Mouse (Mus musculus) layer of hippocampus, postnatal 25 days (tissue): ENCODE data around the gene Ankrd22. TPM values are rescaled to one million over a fixed set of nuclear protein-coding genes. Genes with fewer than 3 reads are reported as not detected.

ENCODE experiments used
- DNase-seq, 2 experiments: peaks; one replicate each; pipeline ENCODE4 v3.0.0; 2022; ENCODE audit warnings: mixed read lengths in 2 of 2, low spot score in 1 of 2; ENCODE audit errors: extremely low spot score in 1 of 2
- total RNA-seq, 2 experiments: library from RNA; stranded (reverse); gene quantifications; 2 replicates each; pipeline ENCODE4 v1.2.3; 2021

The Ankrd22 gene
- total RNA-seq, 2 experiments from 2014 or later, result 0.26 to 0.27 TPM

DNA sequence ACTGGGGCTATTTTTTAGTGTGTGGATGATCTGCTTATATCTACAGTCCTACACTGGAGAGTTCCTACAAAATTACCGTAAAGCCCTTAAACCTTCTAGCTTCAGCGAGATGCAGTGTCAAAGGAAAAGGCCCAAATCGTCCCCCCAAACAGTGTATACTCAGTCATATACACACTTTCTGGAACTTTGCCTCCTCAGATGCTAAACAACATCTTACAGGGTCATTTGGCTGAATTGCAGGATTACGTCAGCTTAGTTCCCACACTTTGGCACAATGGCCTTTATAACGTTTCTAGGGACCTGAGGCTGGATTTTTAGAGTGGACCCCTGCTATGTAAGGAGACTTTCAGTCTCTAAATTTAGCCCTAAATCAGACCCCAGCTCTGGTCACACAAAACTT lies 16.6 kb upstream of the Ankrd22 start:
- DNase-seq, result no peak

DNA sequence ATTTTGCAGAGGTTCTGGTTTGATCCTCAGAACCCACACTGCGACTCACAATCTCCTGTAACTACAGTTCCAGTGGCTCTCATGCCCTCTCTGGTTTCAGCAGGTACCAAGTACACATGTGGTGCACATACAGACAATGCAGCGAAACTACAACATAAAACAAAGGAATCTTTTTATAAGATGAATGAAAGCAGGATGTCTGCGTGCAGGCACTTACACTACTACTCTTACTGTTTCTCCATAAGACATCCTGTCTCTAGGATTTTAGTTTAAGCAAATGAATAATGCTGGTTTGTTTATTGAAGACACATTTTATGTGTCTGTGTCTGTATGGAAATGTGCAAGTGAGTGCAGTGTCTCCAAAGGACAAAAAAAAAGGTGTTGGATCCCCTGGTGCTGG lies 15.4 kb upstream of the Ankrd22 start:
- DNase-seq, result no peak

DNA sequence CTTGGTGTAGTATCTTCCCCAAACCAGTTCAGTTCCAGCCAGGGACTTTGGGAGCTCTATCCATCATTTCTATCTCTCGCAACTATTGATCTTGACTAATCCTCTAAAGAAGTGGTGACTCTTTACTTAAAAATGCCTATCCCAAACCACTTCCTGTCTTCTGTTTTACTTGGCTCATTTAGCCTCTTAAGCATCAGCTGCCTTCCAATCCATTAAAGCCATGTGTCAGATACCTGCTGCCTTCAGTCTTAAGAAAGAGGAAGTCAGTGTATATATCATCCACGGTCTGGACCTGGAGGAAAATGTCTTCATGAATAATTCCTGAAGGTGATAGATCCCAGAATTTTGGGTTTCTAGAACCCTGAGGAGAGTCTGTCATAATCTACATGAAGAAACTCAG lies 14.5 kb upstream of the Ankrd22 start:
- no peak for DNase-seq

DNA sequence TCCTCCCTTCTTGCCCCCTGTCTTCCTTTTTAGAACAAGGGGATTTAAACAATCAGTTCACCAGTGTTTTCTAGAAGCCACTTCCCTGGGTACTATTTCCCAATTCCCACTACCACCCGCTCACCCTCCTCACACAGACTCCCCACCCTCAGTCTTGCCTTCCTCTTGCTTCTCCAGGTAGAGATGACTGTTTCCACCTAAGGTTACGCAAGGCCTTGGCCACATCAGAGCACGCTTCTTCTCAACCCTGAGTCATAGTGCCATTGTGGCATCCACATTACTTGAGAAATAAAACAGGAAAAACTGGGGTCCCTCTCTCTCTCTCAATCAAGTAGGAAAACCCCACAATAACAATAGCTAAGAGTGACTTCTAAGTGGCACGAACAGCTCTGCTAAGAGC lies 13.3 kb upstream of the Ankrd22 start:
- no peak for DNase-seq

DNA sequence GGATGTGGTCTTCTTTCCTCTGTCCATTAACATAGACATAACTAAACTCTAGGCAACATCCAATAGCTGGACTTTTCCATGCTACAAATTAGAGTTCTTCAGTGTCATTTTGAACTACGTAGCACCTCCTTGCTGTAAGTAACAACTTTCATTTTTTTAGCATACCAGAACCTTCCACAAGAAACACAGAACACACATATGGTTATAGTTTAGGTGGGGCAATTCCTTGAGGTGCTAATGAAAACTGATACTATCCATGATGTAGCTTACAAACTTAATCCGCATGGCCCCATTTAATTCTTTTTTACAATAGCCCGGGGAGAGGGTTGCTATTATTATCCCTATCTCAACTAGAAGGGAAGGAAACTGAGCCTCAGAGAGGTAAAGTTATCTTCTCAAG lies 8.2 kb upstream of the Ankrd22 start:
- DNase-seq, result no peak

DNA sequence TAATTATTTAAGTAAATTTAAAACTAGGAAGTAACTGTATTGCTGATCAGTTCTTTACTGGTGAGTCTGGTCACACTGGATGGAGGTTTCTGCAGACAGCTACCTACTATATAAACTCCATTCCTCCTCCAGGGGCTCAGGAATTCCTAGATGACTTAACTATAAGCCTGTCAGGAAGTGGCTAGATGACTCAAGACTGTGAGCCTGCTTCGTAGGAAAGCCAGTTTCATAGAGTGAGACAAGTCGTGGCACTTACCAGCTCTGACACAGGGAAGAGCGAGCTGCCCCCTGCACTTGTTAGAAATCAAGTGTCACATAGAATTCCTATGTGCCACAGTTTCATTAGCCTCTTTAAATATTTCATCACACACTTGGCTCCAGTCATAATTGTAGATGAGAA lies 5.3 kb upstream of the Ankrd22 start:
- no peak for DNase-seq

DNA sequence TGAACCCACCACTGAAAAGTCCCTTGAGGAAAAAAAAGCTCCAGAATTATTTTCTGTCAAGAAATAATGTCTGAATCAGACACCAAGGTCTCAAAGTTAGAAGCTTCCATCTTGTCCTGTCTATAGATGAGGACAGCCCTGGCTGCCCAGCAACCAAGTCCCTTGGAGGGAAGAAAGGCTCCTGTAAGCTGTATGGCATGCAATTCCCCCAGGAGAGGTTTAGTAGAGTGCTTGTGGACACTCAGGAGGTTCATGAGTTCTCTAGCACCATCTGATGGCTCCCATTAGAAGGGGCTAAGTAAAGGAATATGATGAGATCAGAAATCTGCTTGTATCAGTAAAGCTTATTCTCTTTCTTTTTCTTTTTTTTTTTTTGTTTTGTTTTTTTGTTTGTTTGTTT lies 3.3 kb upstream of the Ankrd22 start:
- DNase-seq, result no peak

DNA sequence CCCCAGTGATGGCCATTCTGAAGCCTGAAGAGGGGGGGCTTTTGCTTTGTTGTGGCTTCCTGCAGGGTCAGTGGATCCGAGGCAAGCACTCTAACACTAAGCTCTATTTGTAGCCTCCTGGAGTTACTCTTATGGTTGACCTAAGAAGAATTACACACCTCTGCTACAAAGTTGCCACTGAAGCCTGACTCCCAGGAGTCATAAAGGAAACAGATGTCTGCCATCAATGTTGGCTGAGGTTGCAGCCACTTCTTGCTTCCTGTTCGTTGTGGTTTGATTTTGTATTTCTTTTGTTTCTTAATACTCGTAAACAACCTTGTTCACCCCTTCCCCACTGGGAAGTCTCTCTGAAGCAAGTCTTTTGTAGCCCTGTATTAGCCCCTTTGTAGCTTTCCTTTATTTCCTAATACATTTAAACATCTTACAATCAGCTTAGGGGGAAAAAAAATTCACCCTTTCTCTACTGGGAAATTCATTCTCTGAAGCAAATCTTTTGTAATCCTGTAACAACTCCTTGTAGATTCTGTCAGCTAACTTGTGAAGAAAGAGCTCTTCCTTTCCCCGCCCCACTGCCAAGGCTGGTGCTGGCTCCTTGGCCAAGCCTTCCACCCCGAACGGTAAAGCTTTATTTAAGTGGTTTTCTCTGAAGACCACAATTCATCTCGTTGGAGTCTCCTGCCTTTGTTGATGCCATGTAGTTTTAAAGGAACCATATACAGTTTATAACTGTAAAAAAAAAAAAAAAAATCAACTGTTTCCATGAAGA lies 2.2 kb upstream of the Ankrd22 start:
- DNase-seq, result no peak

DNA sequence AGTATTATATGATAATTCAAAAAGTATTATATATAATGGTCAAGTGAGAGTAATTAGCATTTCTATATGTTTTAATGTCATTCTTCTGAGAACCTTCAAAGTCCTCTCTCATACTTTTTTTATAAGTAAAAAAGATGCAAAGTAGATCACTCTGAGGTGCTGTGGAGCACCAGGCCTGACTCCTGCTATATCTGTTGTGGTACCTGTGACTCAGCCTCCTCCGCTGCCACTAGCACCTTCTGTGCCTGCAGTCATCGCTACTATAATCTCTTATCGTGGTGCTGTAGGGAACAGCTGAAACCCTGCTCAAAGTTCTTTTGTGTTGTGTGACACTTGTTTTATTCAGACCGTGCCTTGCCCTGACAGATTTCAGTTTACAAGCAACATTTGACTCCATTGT lies 533 bp upstream of the Ankrd22 start:
- no peak for DNase-seq

DNA sequence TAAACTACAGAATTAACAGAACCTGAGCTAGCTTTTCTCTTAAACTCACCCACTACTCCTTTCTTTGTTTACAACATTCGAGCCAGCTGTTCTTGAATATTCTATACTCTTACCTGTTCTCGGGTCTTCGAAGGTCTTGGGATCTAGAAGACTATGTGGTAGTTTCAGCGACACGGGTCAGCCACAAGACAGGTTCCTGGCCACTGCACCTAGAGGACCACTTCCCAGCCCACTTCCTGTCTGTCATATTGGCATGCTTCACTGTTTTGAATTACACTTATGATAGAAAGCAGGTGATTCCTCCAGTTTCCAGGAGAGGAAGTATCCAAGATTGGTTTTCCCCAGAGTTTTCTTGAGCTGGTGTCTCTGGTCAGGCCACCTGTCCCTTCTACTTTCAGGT lies 3.2 kb downstream of the Ankrd22 start:
- no peak for DNase-seq

DNA sequence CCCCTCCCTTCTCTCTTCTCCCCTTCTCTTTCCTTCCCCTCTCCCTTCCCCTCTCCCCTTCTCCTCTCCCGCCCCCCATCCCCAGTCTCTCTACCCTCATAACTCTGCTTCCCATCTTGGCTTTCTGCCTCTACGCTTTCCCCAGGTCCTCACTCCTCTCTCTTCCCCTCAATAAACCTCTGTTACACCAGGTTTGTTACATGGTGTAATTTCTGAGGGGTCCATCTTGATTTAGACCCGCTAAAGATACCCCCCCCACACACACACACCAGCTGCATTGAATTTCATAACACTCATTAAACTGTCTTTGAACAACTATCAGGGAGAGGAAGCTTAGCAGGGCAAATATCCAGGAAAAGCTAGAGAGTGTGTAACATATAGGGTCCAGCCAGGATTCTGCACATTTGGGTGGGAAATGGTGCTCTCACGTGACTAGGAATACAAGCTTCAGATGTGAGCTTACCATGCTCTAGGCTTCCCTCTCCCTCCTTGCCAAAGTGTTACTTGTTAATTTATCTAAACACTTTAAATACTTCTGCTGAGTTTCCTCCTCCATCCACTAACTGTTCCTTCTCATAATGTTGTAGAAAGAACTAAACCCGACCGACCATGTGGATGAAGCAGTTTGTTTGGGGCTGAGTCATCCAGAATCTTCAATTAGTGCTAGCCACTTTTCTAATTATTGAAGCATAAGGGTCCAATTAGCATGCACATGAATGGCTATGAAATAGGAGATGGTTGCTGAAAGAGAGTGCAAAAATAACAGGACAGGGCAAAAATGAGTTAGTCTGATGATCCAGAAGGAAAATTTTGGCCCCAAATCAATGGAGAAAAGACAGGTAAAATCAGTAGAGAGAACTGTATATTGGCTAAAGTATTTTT lies 12.3 kb downstream of the Ankrd22 start:
- no peak for DNase-seq

DNA sequence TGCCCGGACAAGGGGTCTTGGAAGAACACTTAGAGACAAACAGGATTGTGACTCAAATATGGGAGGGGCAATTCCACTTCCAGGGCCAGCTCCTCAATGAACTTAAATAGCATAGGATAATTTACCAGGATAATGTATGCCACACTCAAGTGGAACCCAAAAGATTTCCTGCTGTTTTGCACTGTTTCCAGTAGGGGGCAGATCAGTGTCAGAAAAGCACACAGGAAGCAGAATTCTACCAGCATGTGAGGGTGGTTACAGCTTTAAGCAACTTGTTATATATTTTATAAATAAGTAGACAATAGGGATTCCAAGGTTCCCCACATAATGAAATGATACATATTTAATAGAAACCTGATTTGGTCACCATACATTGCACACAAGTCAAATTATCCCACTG lies 13.9 kb downstream of the Ankrd22 start:
- no peak for DNase-seq

DNA sequence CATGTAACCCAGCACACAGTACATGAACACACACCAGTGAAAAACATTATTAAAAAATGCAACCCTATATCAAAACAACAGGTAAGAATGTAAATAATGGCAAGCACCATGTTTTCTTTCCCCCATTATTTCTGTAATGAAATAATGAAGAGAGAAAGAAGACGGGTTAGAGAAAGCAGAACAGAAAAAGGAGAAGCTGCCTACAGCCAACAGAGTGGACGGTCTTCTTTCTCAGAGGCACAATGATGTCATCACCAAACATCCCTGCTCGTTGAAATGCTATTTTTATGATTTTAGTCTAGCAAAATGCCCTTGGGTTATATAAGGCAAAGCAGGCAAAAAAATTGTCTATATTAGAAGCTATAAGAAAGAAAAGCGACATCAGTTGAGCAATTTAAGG lies 17.4 kb downstream of the Ankrd22 start:
- no peak for DNase-seq

DNA sequence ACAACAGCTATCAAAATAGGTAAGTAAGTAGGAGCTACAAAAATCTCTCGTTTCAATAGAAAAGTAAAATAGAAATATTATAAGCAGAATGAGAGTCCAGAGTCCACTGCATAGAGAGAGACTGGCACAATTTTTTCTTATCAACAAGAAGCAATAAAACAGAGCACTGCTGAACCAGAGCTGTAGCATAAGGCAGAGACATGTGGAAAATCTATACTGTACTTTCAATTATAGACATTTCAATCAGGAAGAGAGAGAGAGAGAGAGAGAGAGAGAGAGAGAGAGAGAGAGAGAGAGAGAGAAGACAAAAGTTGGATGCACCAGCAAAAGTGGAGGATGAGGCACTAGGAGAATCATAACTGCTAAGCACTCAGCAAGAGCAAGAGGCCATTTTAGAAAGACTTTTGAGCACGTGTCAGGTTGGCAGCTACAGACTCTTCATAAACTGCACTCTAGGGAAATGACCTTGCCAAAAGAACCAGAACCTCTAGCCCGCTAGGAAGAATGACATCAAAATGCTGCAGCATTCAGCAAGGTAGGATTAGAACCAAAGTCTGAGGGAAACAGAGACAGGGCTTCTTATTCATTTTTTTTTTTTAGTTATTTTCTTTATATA lies 26.3 kb downstream of the Ankrd22 start:
- no peak for DNase-seq

DNA sequence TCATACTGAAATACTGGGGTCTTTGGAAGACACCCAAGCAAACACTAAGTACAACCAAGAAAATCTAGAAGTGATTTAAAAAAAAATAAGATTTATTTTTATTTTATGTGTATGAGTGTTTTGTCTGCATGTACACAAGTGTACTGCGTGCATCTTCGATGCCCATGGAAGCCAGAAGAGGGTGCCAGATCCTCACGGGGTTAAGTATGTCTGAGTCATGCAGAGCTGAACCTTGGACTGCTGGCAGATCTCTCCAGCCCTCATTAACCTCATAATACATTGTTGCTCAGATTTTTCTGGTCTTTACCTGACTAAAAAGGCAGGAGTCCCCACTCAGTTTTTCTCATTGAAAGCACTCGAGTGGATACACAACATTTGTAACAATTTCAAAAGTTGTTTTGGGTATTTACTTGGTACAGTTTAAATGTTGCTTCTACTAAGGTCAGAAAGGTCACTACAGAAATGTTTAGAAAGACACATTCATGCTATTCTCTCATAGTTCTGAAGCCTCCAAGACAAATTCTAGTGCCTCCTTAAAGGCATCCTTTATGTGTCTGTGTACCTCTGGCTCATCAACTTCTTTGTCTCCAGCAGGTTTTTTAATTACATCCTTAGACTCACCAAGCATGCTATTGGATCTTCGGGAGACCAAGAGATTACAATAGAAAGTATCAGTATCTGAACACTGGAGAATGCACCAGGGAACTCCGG lies 27.0 kb downstream of the Ankrd22 start:
- no peak for DNase-seq

DNA sequence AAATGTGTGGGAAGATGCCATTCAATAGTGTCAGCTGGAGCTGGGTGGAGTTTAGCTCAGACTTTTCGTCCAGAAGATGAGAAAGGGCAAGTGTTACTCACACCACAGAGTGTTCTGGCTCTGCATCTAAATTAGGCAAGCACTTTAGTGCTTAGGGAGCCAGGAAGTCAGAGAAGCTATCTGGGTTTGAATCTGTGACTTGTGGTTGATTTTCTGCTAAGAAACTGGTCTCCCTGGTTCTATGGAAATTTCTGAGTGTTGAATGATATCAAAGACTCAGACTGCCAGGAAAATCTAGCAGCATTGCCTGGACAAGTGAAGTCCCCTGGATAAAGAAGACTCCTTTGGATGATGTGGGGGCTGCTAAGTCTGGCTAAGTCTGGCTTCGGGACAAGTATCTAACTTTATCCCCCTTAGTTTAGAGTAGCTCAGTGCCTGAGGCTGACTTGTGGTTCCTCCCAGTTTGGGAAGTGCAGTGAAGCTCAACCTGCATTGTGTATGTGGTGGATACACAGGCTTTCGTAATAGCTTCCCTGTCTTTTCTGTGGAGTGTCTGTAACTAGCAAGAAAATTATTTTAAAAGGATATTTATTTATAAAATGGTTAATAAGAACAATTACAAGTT lies 45.6 kb downstream of the Ankrd22 start:
- no peak for DNase-seq

DNA sequence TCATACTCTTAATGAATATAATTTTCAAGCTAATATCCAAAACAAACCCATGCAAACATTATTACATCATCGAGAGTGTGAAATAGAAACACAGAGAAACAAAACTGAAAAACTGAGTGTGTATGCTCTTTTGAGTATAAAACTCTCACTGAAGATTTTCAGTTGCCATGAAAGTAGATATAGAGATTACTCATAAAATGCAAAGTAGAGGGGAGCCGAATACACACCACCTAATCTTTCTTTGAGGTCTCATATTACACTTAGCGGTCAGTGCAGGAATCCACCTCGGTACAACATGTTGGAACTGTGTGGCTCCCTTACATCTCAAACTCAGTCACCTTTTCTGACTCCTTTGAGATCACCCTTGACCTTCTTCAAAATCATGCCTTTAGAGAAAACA lies 46.2 kb downstream of the Ankrd22 start:
- no peak for DNase-seq

DNA sequence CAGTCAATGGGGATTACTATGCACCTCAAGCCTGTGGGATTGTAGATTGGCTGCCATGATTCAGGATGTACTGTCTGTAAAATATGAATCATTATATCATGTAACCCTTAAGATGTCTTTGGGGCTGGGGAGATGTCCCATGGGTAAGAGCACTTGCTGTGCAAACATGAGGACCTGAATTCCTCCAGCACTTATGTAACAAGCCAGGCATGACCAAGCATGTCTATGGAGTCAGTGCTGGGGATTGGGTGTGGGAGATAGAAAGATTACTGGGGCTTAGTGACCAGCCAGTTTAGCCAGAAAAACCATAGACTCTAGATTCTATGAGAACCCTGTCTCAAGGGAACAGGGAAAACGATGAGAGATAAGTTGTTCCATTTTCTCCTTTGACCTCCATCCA lies 46.8 kb downstream of the Ankrd22 start:
- no peak for DNase-seq

DNA sequence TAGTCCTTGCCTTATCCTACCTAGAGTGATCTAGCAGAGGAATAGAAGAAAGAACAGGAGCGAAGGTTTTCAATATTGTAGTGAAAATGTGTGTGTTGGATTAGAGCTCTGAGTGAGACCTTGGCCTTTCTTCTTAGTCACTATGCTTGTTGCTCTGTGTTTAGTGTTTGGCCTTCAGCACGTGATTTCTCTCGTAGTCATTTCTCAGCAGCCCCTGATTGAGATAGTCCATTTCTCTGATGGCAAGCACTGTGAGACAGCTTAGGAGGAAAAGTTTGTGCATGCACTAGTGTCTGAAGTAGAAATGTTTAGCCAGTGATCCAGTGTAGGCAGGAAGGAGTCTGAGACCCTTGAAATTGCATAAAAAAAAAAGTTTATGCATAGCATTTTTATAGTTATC lies 61.0 kb downstream of the Ankrd22 start:
- no peak for DNase-seq

DNA sequence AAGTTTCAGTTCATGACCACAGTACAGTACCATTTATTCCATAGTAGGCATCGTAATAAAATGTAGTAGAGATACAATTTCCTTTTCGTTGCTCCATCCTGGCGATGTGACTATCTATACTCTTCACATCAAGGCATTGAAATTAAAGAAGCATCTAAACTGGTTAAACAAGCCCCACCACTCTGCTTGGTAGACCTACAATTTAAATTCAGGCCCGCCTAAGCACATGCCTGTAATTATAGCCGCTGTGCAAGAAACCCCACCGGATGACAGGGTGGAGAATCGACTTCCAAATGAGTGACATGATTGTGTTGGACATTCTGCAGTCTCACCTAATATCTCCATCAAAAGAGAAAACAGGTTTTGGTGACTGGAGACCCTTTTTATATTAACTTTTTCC lies 64.0 kb downstream of the Ankrd22 start:
- DNase-seq, result no peak
